Mouse (Mus musculus): Measurements from ENCODE around the gene Ccdc12.
A peak's percentile ranks its signal among the peaks of the same experiment; 100 is the strongest.
"Not testable (repeated sequence)": the region's sequence is repeated elsewhere in the genome, so short reads cannot be mapped to it uniquely, and the experiment has no call there.

The Ccdc12 gene

GRCm38 (mm10) chr9:110678886-110679285 is 22.6 kb downstream of the Ccdc12 start:
- no peak for DNase-seq

GRCm38 (mm10) chr9:110680736-110681507 is 24.6 kb downstream of the Ccdc12 start:
- DNase-seq = no peak

GRCm38 (mm10) chr9:110681817-110682216 is 25.5 kb downstream of the Ccdc12 start:
- no peak for DNase-seq

- peak in 1 of 2 experiments; percentile 52 for DNase-seq
Measured at GRCm38 (mm10) chr9:110682255-110682654, 26.0 kb downstream of the Ccdc12 start.

- not testable (repeated sequence) for DNase-seq
Measured at GRCm38 (mm10) chr9:110682697-110683096, 26.4 kb downstream of the Ccdc12 start.

GRCm38 (mm10) chr9:110683574-110684099 is 27.3 kb downstream of the Ccdc12 start:
- no peak for DNase-seq

GRCm38 (mm10) chr9:110684100-110684831 is 28.0 kb downstream of the Ccdc12 start:
- DNase-seq = peak; percentile 87 to 91

- DNase-seq = peak; percentile 48 to 49
Measured at GRCm38 (mm10) chr9:110685187-110685586, 28.9 kb downstream of the Ccdc12 start.

GRCm38 (mm10) chr9:110685591-110685990 is 29.3 kb downstream of the Ccdc12 start:
- DNase-seq = peak; percentile 44 to 48

- no peak for DNase-seq
Measured at GRCm38 (mm10) chr9:110686472-110686871, 30.2 kb downstream of the Ccdc12 start.

GRCm38 (mm10) chr9:110687061-110687460 is 30.8 kb downstream of the Ccdc12 start:
- DNase-seq = peak; percentile 53 to 67

GRCm38 (mm10) chr9:110687846-110688245 is 31.5 kb downstream of the Ccdc12 start:
- no peak for DNase-seq

GRCm38 (mm10) chr9:110689261-110689779 is 33.0 kb downstream of the Ccdc12 start:
- DNase-seq = peak; percentile 36 to 50

- DNase-seq = no peak
Measured at GRCm38 (mm10) chr9:110695165-110695755, 39.0 kb downstream of the Ccdc12 start.

- no peak for DNase-seq
Measured at GRCm38 (mm10) chr9:110696427-110696826, 40.1 kb downstream of the Ccdc12 start.

- DNase-seq = peak; percentile 39 to 69
Measured at GRCm38 (mm10) chr9:110697465-110697864, 41.2 kb downstream of the Ccdc12 start.

- DNase-seq = no peak
Measured at GRCm38 (mm10) chr9:110699574-110699973, 43.3 kb downstream of the Ccdc12 start.

GRCm38 (mm10) chr9:110701114-110702032 is 45.1 kb downstream of the Ccdc12 start:
- no peak for DNase-seq

- DNase-seq = no peak
Measured at GRCm38 (mm10) chr9:110702848-110703247, 46.5 kb downstream of the Ccdc12 start.

- no peak for DNase-seq
Measured at GRCm38 (mm10) chr9:110703951-110704350, 47.6 kb downstream of the Ccdc12 start.

GRCm38 (mm10) chr9:110706784-110707183 is 50.5 kb downstream of the Ccdc12 start:
- no peak for DNase-seq
